Mouse (Mus musculus) MEL (cell line): ENCODE measurements around the gene Plp2.

Experiments
- CTCF ChIP-seq, 3 experiments: IDR thresholded peaks in 2 of 3; conservative IDR thresholded peaks in 1 of 3; 2 replicates each; pipeline ENCODE4 v1.5.1; 2011 to 2012; ENCODE audit warnings: low read length in 3 of 3, low read depth in 2 of 3, mild to moderate bottlenecking in 2 of 3, improper control_type of control experiment in 1 of 3, inconsistent platforms in 1 of 3, mixed read lengths in 1 of 3, moderate library complexity in 1 of 3; ENCODE audit not compliant: control insufficient read depth in 1 of 3, insufficient read depth in 1 of 3, poor library complexity in 1 of 3, severe bottlenecking in 1 of 3
- E2F4 ChIP-seq: IDR thresholded peaks from 2 replicates; pipeline ENCODE4 v1.6.1; 2011; ENCODE audit warnings: low read depth, low read length, improper control_type of control experiment, borderline replicate concordance
- ELF1 ChIP-seq: IDR thresholded peaks from 2 replicates; pipeline ENCODE4 v1.6.1; 2014; ENCODE audit warnings: low read depth, mild to moderate bottlenecking, inconsistent platforms, low read length, improper control_type of control experiment, moderate library complexity
- EP300 ChIP-seq, 2 experiments: IDR thresholded peaks; 2 replicates each; pipeline ENCODE4 v1.6.1; 2011; ENCODE audit warnings: improper control_type of control experiment in 2 of 2, low read length in 2 of 2, low read depth in 1 of 2, mild to moderate bottlenecking in 1 of 2
- GABPA ChIP-seq: IDR thresholded peaks from 2 replicates; pipeline ENCODE4 v1.6.1; 2012; ENCODE audit warnings: low read depth, mild to moderate bottlenecking, inconsistent platforms, low read length, improper control_type of control experiment, moderate library complexity
- HCFC1 ChIP-seq: IDR thresholded peaks from 2 replicates; pipeline ENCODE4 v1.6.1; 2012; ENCODE audit warnings: low read depth, mild to moderate bottlenecking, inconsistent platforms, low read length, improper control_type of control experiment, moderate library complexity
- MAX ChIP-seq: IDR thresholded peaks from 2 replicates; pipeline ENCODE4 v1.6.1; 2011; ENCODE audit warnings: low read length, improper control_type of control experiment
- POLR2A ChIP-seq, 2 experiments: IDR thresholded peaks; 2 replicates each; pipeline ENCODE4 v1.6.1; 2011 to 2012; ENCODE audit warnings: low read length in 2 of 2, mild to moderate bottlenecking in 2 of 2, control low read depth in 1 of 2, improper control_type of control experiment in 1 of 2, low read depth in 1 of 2, moderate library complexity in 1 of 2; ENCODE audit not compliant: control insufficient read depth in 1 of 2, insufficient read depth in 1 of 2, poor library complexity in 1 of 2
- RCOR1 ChIP-seq: IDR thresholded peaks from 2 replicates; pipeline ENCODE4 v1.6.1; 2012; ENCODE audit warnings: low read depth, mild to moderate bottlenecking, inconsistent platforms, low read length, improper control_type of control experiment
- TCF12 ChIP-seq: IDR thresholded peaks from 2 replicates; pipeline ENCODE4 v1.6.1; 2014; ENCODE audit warnings: low read depth, mild to moderate bottlenecking, inconsistent platforms, low read length, improper control_type of control experiment, moderate library complexity
- USF1 ChIP-seq: IDR thresholded peaks from 2 replicates; pipeline ENCODE4 v1.6.1; 2014; ENCODE audit warnings: low read depth, mild to moderate bottlenecking, inconsistent platforms, low read length, improper control_type of control experiment, moderate library complexity
- ZKSCAN1 ChIP-seq: IDR thresholded peaks from 2 replicates; pipeline ENCODE4 v1.6.1; 2012; ENCODE audit warnings: low read depth, mild to moderate bottlenecking, inconsistent platforms, low read length, improper control_type of control experiment, moderate library complexity
- ZNF384 ChIP-seq: IDR thresholded peaks from 2 replicates; pipeline ENCODE4 v1.6.1; 2012; ENCODE audit warnings: low read depth, mild to moderate bottlenecking, inconsistent platforms, low read length, improper control_type of control experiment

- TF ChIP-seq CTCF (IDR thresholded peaks at IDR 0.05 in 2 of 3, conservative IDR thresholded peaks at IDR 0.05 in 1 of 3; ENCODE audit: control insufficient read depth in 1 of 3, insufficient read depth in 1 of 3, low read depth in 2 of 3, low read length in 3 of 3, poor library complexity in 1 of 3, severe bottlenecking in 1 of 3) (no peak), HCFC1 (peak; percentile 38), POLR2A (IDR thresholded peaks at IDR 0.05; ENCODE audit: control insufficient read depth in 1 of 2, insufficient read depth in 1 of 2, low read depth in 1 of 2, low read length in 2 of 2, poor library complexity in 1 of 2) (no peak), USF1 (no peak), MAX (peak; percentile 13; the same call in 1 of the 2 replicates), ZKSCAN1 (no peak), ZNF384 (0 out of 2 replicates have a peak, but pooled peaks have one; percentile 4), RCOR1 (no peak; the same call in 1 of the 2 replicates), ELF1 (no peak), E2F4 (peak; percentile 58; the same call in 1 of the 2 replicates), EP300 (IDR thresholded peaks at IDR 0.05; ENCODE audit: low read depth in 1 of 2, low read length in 2 of 2) (no peak; a peak in 1 of 4 replicates), TCF12 (no peak; the same call in none of the 2 replicates), GABPA (no peak)
Measured at GRCm38 (mm10) chrX:7670390-7670881, 754 bp downstream of the Plp2 start.
